Mouse (Mus musculus) embryonic facial prominence, embryonic 14.5 days (tissue): Measurements from ENCODE around the gene Arntl. TPM values are rescaled to one million over a fixed set of nuclear protein-coding genes. Genes with fewer than 3 reads are reported as not detected.

Source experiments
- ATAC-seq: fragments of 200-750 bp; cut with Nextera tagmentation; 2 replicates; pipeline ENCODE4 v1.8.0; 2017; ENCODE audit warnings: low read depth, moderate number of reproducible peaks, moderate TSS enrichment
- DNase-seq: peaks from one replicate; pipeline ENCODE4 v3.0.0-alpha.2; 2015; ENCODE audit warnings: low spot score
- H3K27ac ChIP-seq: fragments of 300-500 bp; sonication (generic); replicated peaks from 2 replicates; pipeline ENCODE4 v1.5.1; 2014; ENCODE audit warnings: low read depth, mild to moderate bottlenecking, low read length, moderate library complexity
- H3K27me3 ChIP-seq: fragments of 300-500 bp; sonication (generic); replicated peaks from 2 replicates; pipeline ENCODE4 v1.6.1; 2014; ENCODE audit warnings: low read length; ENCODE audit not compliant: control insufficient read depth, insufficient read depth
- H3K36me3 ChIP-seq: fragments of 300-500 bp; sonication (generic); 2 replicates; pipeline ENCODE4 v1.6.1; 2014; ENCODE audit warnings: low read length, mixed read lengths; ENCODE audit not compliant: control insufficient read depth, insufficient read depth
- H3K4me1 ChIP-seq: fragments of 300-500 bp; sonication (generic); 2 replicates; pipeline ENCODE4 v1.6.1; 2014; ENCODE audit warnings: antibody characterized with exemption, low read length; ENCODE audit not compliant: control insufficient read depth, insufficient read depth
- H3K4me2 ChIP-seq: fragments of 300-500 bp; sonication (generic); 2 replicates; pipeline ENCODE4 v1.6.1; 2014; ENCODE audit warnings: low read depth, mild to moderate bottlenecking, low read length, moderate library complexity, mixed read lengths
- H3K4me3 ChIP-seq: fragments of 300-500 bp; sonication (generic); 2 replicates; pipeline ENCODE4 v1.5.1; 2014; ENCODE audit warnings: low read depth, mild to moderate bottlenecking, low read length
- H3K9ac ChIP-seq: fragments of 300-500 bp; sonication (generic); 2 replicates; pipeline ENCODE4 v1.6.1; 2014; ENCODE audit warnings: low read depth, mild to moderate bottlenecking, low read length, moderate library complexity, mixed read lengths
- H3K9me3 ChIP-seq: fragments of 300-500 bp; sonication (generic); 2 replicates; pipeline ENCODE4 v1.6.1; 2016; ENCODE audit warnings: low read length; ENCODE audit not compliant: control insufficient read depth
- WGBS: fragments of 180-500 bp; shearing (Covaris S2); extraction: QIAGEN DNeasy Blood & Tissue Kit; methylation state at CpG from one replicate; pipeline ENCODE4 v1.1.7; 2014; 5-methylcytosine and 5-hydroxymethylcytosine counted together
- polyA plus RNA-seq: library from polyadenylated mRNA; unstranded; fragments of >200 nt; fragmentation: Nextera tagmentation; extraction: Ambion mirVana; gene quantifications from 2 replicates; pipeline ENCODE4 v1.2.1, GENCODE M21; 2014

Gene Arntl
- polyA plus RNA-seq, 1 experiment from 2014 or later, result 9.6 TPM

DNA sequence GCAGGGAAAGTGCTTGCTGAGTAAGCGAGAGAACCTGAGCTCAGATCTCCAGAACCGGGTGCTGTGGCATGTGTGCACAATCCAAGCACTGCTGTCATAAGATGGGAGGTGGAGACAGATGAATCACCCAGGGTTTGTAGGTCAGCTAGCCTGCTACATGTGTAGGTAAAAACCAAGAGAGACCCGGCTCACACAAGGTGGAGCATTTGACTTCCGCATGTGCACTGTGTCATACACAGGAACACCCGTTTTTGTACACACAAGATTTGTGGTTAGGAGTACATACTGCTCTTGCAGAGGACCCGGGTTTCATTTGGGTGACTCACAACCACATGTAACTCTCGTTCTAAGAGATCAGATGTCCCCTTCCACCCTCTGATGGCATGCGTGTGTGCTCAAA, 23.5 kb upstream of the Arntl start:
- Histone ChIP-seq H3K36me3 (no peaks in the 10 kb centered on the region), H3K4me3 (no peak overlapping the region), H3K4me2 (no peak overlapping the region), H3K27me3 (no peaks in the 10 kb centered on the region), H3K9me3 (no peaks in the 10 kb centered on the region), H3K27ac (no peak overlapping the region), H3K9ac (no peak overlapping the region), H3K4me1 (no peaks in the 10 kb centered on the region)
- no peak for ATAC-seq
- DNase-seq, result no peak
- 84% methylated on average over 8 of the region's 8 CpGs for WGBS

GRCm38 (mm10) chr7:113185056-113185455, 22.2 kb upstream of the Arntl start:
- no peak overlapping the region for H3K4me2 ChIP-seq
- H3K27ac ChIP-seq, result no peak overlapping the region
- H3K36me3 ChIP-seq, result no peaks in the 10 kb centered on the region
- ATAC-seq (no peak), DNase-seq (no peak)
- no peak overlapping the region for H3K9ac ChIP-seq
- no peaks in the 10 kb centered on the region for H3K4me1 ChIP-seq
- no peak overlapping the region for H3K4me3 ChIP-seq
- H3K9me3 ChIP-seq, result no peaks in the 10 kb centered on the region
- H3K27me3 ChIP-seq, result no peaks in the 10 kb centered on the region

DNA sequence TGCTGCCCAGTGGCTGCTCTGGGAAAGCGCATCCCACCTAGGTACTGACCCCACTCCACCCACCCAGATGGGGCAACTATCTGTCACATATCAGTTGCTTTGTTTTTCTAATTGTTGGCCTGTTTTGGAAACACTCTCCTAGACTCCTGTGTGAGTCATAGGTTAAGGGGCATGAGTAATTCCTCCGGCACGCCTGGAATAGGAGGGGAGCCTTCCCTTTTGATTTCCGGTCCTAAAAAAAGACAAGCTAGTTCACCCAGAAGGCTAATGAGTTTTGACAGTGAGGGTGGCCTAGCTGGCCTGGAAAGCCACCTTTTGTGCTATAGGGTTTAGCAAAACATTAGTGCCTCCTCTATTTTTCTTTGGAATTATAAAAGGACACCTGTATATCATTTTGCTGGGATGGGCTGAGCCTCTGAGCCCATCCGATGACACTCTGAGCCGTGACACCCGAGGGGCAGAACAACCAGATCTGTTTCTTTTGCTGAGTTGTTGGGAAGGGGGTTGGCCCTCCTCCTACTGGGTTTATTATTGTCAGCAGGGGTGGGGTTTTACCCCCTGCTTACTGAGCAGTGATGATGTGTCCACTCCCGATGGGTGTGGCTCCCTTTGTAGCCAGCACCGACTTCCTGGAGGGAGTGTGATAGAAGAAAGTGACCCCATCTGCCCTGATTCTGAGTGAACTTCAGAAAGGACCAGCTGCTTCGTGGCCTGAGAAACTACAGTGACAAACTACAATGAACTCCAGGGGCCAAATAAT, 21.0 kb upstream of the Arntl start:
- Histone ChIP-seq H3K9me3 (0 out of 2 replicates have a peak, but pooled peaks cover 5% of the 10 kb centered on the region), H3K9ac (no peak overlapping the region), H3K27ac (no peak overlapping the region), H3K4me2 (no peak overlapping the region), H3K36me3 (no peaks in the 10 kb centered on the region), H3K27me3 (no peaks in the 10 kb centered on the region), H3K4me1 (no peaks in the 10 kb centered on the region), H3K4me3 (no peak overlapping the region)
- WGBS, result 50% methylated on average over 10 of the region's 10 CpGs
- no peak for DNase-seq
- no peak for ATAC-seq

- Histone ChIP-seq H3K27ac (no peak overlapping the region), H3K27me3 (no peaks in the 10 kb centered on the region), H3K4me2 (no peak overlapping the region), H3K36me3 (no peaks in the 10 kb centered on the region), H3K9me3 (0 out of 2 replicates have a peak, but pooled peaks cover 5% of the 10 kb centered on the region), H3K4me1 (no peaks in the 10 kb centered on the region), H3K4me3 (no peak overlapping the region), H3K9ac (no peak overlapping the region)
- WGBS, result 41% methylated on average over 2 of the region's 2 CpGs
- DNase-seq (no peak), ATAC-seq (no peak)
Observed at GRCm38 (mm10) chr7:113188091-113188490, 19.2 kb upstream of the Arntl start.

DNA sequence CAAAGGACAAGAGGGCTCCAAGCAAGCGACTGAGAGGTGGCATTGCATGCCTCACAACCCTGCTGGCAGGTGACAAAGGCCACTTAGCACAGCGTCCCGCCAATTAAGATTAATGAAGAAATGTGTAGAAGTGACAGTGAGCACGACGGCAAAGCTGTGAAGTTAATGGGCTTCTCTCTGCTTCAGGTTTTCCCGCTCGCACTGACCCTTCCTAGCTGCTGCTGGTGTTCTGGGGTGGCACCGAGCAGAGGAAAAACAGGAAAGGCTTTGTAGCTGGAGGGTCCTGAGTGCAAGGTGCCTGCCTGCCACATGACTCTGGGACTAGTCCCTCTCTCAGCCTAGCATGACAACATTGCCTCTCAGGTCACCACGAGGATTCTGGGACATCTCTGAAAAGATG, 18.7 kb upstream of the Arntl start:
- H3K27ac ChIP-seq, result no peak overlapping the region
- no peak for ATAC-seq
- H3K4me3 ChIP-seq, result no peak overlapping the region
- H3K9ac ChIP-seq, result no peak overlapping the region
- H3K4me2 ChIP-seq, result no peak overlapping the region
- WGBS, result 70% methylated on average over 9 of the region's 9 CpGs
- no peak for DNase-seq
- H3K27me3 ChIP-seq, result no peaks in the 10 kb centered on the region
- H3K4me1 ChIP-seq, result no peaks in the 10 kb centered on the region
- 0 out of 2 replicates have a peak, but pooled peaks cover 5% of the 10 kb centered on the region for H3K9me3 ChIP-seq
- no peaks in the 10 kb centered on the region for H3K36me3 ChIP-seq

- H3K4me2 ChIP-seq, result no peak overlapping the region
- DNase-seq (no peak), ATAC-seq (no peak)
- H3K4me1 ChIP-seq, result no peaks in the 10 kb centered on the region
- whole genome bisulfite sequencing, result 57% methylated on average over 1 of the region's 1 CpGs
- no peaks in the 10 kb centered on the region for H3K27me3 ChIP-seq
- H3K9ac ChIP-seq, result no peak overlapping the region
- no peak overlapping the region for H3K27ac ChIP-seq
- H3K9me3 ChIP-seq, result 0 out of 2 replicates have a peak, but pooled peaks cover 5% of the 10 kb centered on the region
- H3K4me3 ChIP-seq, result no peak overlapping the region
- H3K36me3 ChIP-seq, result no peaks in the 10 kb centered on the region
Observed at GRCm38 (mm10) chr7:113191787-113192186, 15.5 kb upstream of the Arntl start.

- Histone ChIP-seq H3K4me2 (no peak overlapping the region), H3K9me3 (0 out of 2 replicates have a peak, but pooled peaks cover 5% of the 10 kb centered on the region), H3K4me3 (no peak overlapping the region), H3K9ac (no peak overlapping the region), H3K4me1 (no peaks in the 10 kb centered on the region), H3K27me3 (no peaks in the 10 kb centered on the region), H3K36me3 (no peaks in the 10 kb centered on the region), H3K27ac (no peak overlapping the region)
- peak; percentile 45 for DNase-seq
- no peak for ATAC-seq
- 37% methylated on average over 8 of the region's 8 CpGs for WGBS
Observed at GRCm38 (mm10) chr7:113192714-113193365, 14.4 kb upstream of the Arntl start.

DNA sequence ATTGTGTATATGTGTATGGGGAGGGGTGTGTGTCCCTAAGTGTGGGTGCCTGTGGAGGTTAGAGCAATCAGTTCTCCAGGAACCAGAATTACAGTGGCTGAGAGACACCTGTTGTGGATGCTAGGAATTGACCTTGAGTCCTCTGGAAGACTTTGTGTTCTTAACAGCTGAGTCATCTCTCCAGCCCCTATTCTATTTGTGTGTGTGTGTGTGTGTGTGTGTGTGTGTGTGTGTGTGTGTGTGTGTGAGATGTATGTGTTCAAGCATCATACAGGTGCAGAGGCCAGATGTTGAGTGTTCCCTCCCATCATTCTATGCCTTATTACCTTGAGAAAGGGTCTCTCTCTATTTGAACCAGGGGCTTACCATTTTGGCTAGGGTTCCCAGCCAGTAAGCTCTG, 13.4 kb upstream of the Arntl start:
- H3K36me3 ChIP-seq, result no peaks in the 10 kb centered on the region
- H3K4me2 ChIP-seq, result no peak overlapping the region
- H3K27ac ChIP-seq, result no peak overlapping the region
- H3K4me1 ChIP-seq, result no peaks in the 10 kb centered on the region
- H3K4me3 ChIP-seq, result no peak overlapping the region
- ATAC-seq (no peak), DNase-seq (no peak)
- no peaks in the 10 kb centered on the region for H3K27me3 ChIP-seq
- 0 out of 2 replicates have a peak, but pooled peaks cover 5% of the 10 kb centered on the region for H3K9me3 ChIP-seq
- no peak overlapping the region for H3K9ac ChIP-seq

GRCm38 (mm10) chr7:113195271-113195670, 12.0 kb upstream of the Arntl start:
- no peak for DNase-seq
- Histone ChIP-seq H3K36me3 (no peaks in the 10 kb centered on the region), H3K9ac (no peak overlapping the region), H3K9me3 (0 out of 2 replicates have a peak, but pooled peaks cover 5% of the 10 kb centered on the region), H3K4me3 (no peak overlapping the region), H3K27me3 (no peaks in the 10 kb centered on the region), H3K4me1 (no peaks in the 10 kb centered on the region), H3K4me2 (no peak overlapping the region), H3K27ac (no peak overlapping the region)
- no peak for ATAC-seq
- 62% methylated on average over 2 of the region's 2 CpGs for WGBS
